Mouse (Mus musculus) cerebellum, adult 2 months (tissue): ENCODE measurements around the gene Gm47996. TPM values are rescaled to one million over a fixed set of nuclear protein-coding genes. Genes with fewer than 3 reads are reported as not detected.

ENCODE experiments used
- DNase-seq, 2 experiments: peaks; one replicate each; pipeline ENCODE4 v3.0.0; 2021
- H3K27ac ChIP-seq: fragments of 200-500 bp; 2 replicates; pipeline ENCODE4 v1.5.1; 2012; ENCODE audit warnings: low read length, control low read depth, inconsistent platforms; ENCODE audit not compliant: insufficient read depth
- H3K27me3 ChIP-seq: fragments of 200-500 bp; 2 replicates; pipeline ENCODE4 v1.6.1; 2012; ENCODE audit warnings: inconsistent platforms, mild to moderate bottlenecking, low read length, moderate library complexity; ENCODE audit not compliant: control insufficient read depth, insufficient read depth
- H3K4me1 ChIP-seq: fragments of 200-500 bp; 2 replicates; pipeline ENCODE4 v1.6.1; 2011; ENCODE audit warnings: low read length; ENCODE audit not compliant: control insufficient read depth, insufficient read depth
- H3K4me3 ChIP-seq: fragments of 200-500 bp; replicated peaks from 2 replicates; pipeline ENCODE3; 2011; ENCODE audit warnings: mild to moderate bottlenecking, low read depth, low read length, control low read depth; ENCODE audit not compliant: insufficient read depth
- CTCF ChIP-seq: fragments of 200-500 bp; IDR thresholded peaks from 2 replicates; pipeline ENCODE4 v1.5.1; 2011; ENCODE audit warnings: low read depth, mild to moderate bottlenecking, control low read depth, low read length, moderate library complexity, borderline replicate concordance; ENCODE audit not compliant: insufficient read depth
- POLR2A ChIP-seq: fragments of 200-500 bp; IDR thresholded peaks from 2 replicates; pipeline ENCODE4 v1.6.1; 2011; ENCODE audit warnings: low read length, control low read depth, borderline replicate concordance; ENCODE audit not compliant: insufficient read depth
- WGBS: fragments of 180-500 bp; shearing (Covaris S2); methylation state at CpG from one replicate; pipeline ENCODE4 v1.1.7; 2018; 5-methylcytosine and 5-hydroxymethylcytosine counted together
- polyA plus RNA-seq: library from polyadenylated mRNA; depleted of rRNA; stranded (reverse); fragments of >200 nt; gene quantifications from 2 replicates; pipeline ENCODE4 v1.2.3, GENCODE M21; 2012

The Gm47996 gene
- polyA plus RNA-seq, 1 experiment: not detected

- Histone ChIP-seq H3K4me1 (no peaks in the 10 kb centered on the region), H3K27ac (no peak overlapping the region), H3K4me3 (no peak overlapping the region), H3K27me3 (no peaks in the 10 kb centered on the region)
- DNase-seq: no peak
- WGBS: 63% methylated on average over 7 of the region's 7 CpGs
- TF ChIP-seq POLR2A (no peak), CTCF (no peak)
These were observed 10.2 kb downstream of the Gm47996 start for GRCm38 (mm10) chr1:151220098-151220497.

GRCm38 (mm10) chr1:151222561-151223267 lies 12.8 kb downstream of the Gm47996 start:
- DNase-seq: no peak
- Histone ChIP-seq H3K27ac (no peak overlapping the region), H3K4me1 (no peaks in the 10 kb centered on the region), H3K4me3 (no peak overlapping the region), H3K27me3 (no peaks in the 10 kb centered on the region)
- TF ChIP-seq POLR2A (no peak), CTCF (no peak)
- WGBS: 86% methylated on average over 10 of the region's 10 CpGs

- no peak overlapping the region for H3K27ac ChIP-seq
- DNase-seq: no peak
- TF ChIP-seq POLR2A: no peak
- no peak for TF ChIP-seq CTCF
- no peak overlapping the region for H3K4me3 ChIP-seq
- H3K4me1 ChIP-seq: no peaks in the 10 kb centered on the region
- WGBS: 88% methylated on average over 1 of the region's 1 CpGs
- no peaks in the 10 kb centered on the region for H3K27me3 ChIP-seq
These were observed 13.4 kb downstream of the Gm47996 start for GRCm38 (mm10) chr1:151223377-151223776.

GRCm38 (mm10) chr1:151224536-151224935 lies 14.6 kb downstream of the Gm47996 start:
- 95% methylated on average over 1 of the region's 1 CpGs for WGBS
- H3K4me1 ChIP-seq: no peaks in the 10 kb centered on the region

GRCm38 (mm10) chr1:151227506-151227905 lies 17.6 kb downstream of the Gm47996 start:
- Histone ChIP-seq H3K4me1 (no peaks in the 10 kb centered on the region), H3K27me3 (no peaks in the 10 kb centered on the region), H3K4me3 (no peak overlapping the region), H3K27ac (no peak overlapping the region)
- no peak for DNase-seq
- WGBS: 84% methylated on average over 8 of the region's 8 CpGs
- TF ChIP-seq POLR2A (no peak), CTCF (no peak)

More at GRCm38 (mm10) chr1:151224536-151224935, 14.6 kb downstream of the Gm47996 start:
- TF ChIP-seq POLR2A: no peak
- no peak for TF ChIP-seq CTCF
- Histone ChIP-seq H3K27me3 (no peaks in the 10 kb centered on the region), H3K27ac (no peak overlapping the region), H3K4me3 (no peak overlapping the region)
- no peak for DNase-seq

DNA sequence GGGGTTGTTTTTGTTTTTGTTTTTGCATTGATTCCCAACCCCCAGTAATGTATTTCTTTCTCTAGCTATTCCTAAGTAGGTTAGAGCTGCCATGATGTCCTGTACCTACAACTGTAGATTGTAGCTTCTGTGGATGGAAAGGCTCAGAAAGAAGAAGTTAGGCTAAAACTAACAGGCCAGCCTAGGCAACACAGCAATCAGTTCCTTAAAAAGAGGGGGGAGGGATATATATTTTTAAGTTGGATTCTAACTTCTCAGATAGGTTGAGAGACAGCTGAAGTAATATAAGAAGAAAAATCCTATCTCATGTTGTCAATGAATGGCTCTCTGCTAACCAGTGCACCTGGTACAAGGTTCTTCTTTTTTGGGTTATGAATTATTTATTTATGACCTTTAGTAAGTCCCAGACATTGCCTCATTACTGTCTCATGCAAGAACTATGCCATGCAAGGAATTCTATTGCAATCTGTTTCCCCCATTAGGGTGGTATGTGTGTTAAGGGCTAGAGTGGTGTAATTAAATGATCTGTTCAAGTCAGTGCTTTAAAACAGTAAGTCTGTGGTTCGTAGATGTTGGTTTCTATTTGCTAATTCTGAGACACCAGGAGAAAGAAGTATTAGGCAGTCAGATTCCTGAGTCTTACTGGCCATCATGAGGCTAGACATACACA lies 18.5 kb downstream of the Gm47996 start:
- Histone ChIP-seq H3K27me3 (no peaks in the 10 kb centered on the region), H3K4me3 (no peak overlapping the region), H3K4me1 (no peaks in the 10 kb centered on the region), H3K27ac (no peak overlapping the region)
- DNase-seq: no peak
- 73% methylated on average over 1 of the region's 1 CpGs for WGBS
- TF ChIP-seq CTCF: no peak
- no peak for TF ChIP-seq POLR2A

DNA sequence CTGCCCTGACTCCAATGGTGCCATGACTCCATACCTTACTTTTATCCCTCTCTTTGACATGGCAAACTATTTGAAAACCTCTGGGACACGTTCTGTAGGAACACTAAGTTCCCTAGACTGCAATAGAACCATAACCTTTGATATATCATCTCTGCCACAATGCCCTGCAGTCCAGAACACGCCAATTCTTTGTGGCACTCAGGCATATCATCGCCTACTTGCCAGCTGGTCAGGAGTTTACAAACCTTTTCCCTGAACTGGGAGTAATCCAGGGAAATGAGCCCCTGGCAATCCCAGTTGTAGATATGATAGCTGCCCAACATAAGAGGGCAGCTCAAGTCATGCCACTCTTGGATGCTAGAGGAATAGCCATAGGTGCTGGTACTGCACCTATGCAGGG lies 22.4 kb downstream of the Gm47996 start:
- Histone ChIP-seq H3K4me1 (no peaks in the 10 kb centered on the region), H3K27me3 (no peaks in the 10 kb centered on the region), H3K4me3 (no peak overlapping the region), H3K27ac (no peak overlapping the region)
- 71% methylated on average over 3 of the region's 3 CpGs for WGBS
- TF ChIP-seq POLR2A (no peak), CTCF (no peak)
- DNase-seq: no peak

- H3K4me3 ChIP-seq: no peak overlapping the region
- H3K4me1 ChIP-seq: no peaks in the 10 kb centered on the region
- no peak for DNase-seq
- no peak for TF ChIP-seq CTCF
- no peak for TF ChIP-seq POLR2A
- 75% methylated on average over 3 of the region's 3 CpGs for WGBS
- H3K27ac ChIP-seq: no peak overlapping the region
- no peaks in the 10 kb centered on the region for H3K27me3 ChIP-seq
These were observed 23.8 kb downstream of the Gm47996 start for GRCm38 (mm10) chr1:151233756-151234155.
